14 mouse cellular contexts compared by ENCODE assay signal in the genomic region with DNA sequence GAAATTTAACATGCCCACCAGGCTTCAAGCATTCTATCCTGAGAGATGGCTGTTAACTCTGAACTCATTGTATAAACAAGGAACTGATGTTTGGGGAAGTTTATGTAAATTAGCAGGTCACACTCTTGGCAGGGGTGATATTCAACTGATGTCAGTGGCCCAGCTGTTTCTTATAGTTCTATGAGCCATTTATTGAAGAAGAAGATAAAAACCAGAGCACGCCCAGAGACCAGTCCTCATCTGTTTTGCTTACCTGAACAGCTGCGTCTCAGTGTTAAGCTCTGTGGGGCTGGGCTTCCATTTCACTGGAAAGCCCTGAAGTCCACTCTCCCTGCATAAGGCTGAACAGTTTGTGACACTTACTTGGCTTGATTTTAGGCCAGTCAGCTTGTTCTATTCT. TPM values are rescaled to one million over a fixed set of nuclear protein-coding genes. Genes with fewer than 3 reads are reported as not detected.
A peak's percentile ranks its signal among the peaks of the same experiment; 100 is the strongest.
DNase-seq lines count a peak whose midpoint lies in the region; ATAC-seq lines count a peak whose summit lies in the region.
"Had no signal": no experiment of that assay in that cellular context is flagged by ENCODE, and none has a peak within 500 bp of the region (broad histone marks: within the 10 kb centered on the region; RNA-seq: fewer than 3 reads in every experiment).

No protein-coding gene starts in this region.

- peak; percentile 19 for DNase-seq in embryonic facial prominence, embryonic 11.5 days (ENCODE audit: low spot score)
- no peak for DNase-seq in embryonic facial prominence, embryonic 10.5 days (ENCODE audit: low spot score)
- DNase-seq in embryonic facial prominence, embryonic 14.5 days (ENCODE audit: low spot score) = peak; percentile 36
- peak; percentile 40 for DNase-seq in hindbrain, embryonic 14.5 days (ENCODE audit: low spot score)
- DNase-seq in adrenal gland, postnatal 4 days (ENCODE audit: low spot score in 2 of 2) = no peak
- no peak for DNase-seq in yolk sac, embryonic 10.5 days (ENCODE audit: low spot score)
- DNase-seq: adrenal gland, postnatal 10 days; cerebellum, adult 11 months; gastrocnemius, postnatal 36 days; kidney, postnatal 10 days; lung, postnatal 4 days; right cerebral cortex, postnatal 4 days had no signal

- H3K36me3 ChIP-seq in embryonic facial prominence, embryonic 11.5 days (replicated peaks; ENCODE audit: control insufficient read depth, insufficient read depth, low read depth, low read length) = no peaks in the 10 kb centered on the region
- H3K36me3 ChIP-seq in embryonic facial prominence, embryonic 10.5 days (replicated peaks) = no peaks in the 10 kb centered on the region
- no peaks in the 10 kb centered on the region for H3K36me3 ChIP-seq in embryonic facial prominence, embryonic 14.5 days (ENCODE audit: control insufficient read depth, insufficient read depth, low read length)
- no peaks in the 10 kb centered on the region for H3K36me3 ChIP-seq in hindbrain, embryonic 14.5 days (replicated peaks; ENCODE audit: control insufficient read depth, insufficient read depth)
- no peaks in the 10 kb centered on the region for H3K36me3 ChIP-seq in midbrain, embryonic 15.5 days (replicated peaks)
- no peaks in the 10 kb centered on the region for H3K36me3 ChIP-seq in kidney, embryonic 14.5 days (ENCODE audit: control insufficient read depth, insufficient read depth, low read length)

- no peak overlapping the region for H3K27ac ChIP-seq in embryonic facial prominence, embryonic 11.5 days (replicated peaks; ENCODE audit: low read depth, low read length)
- H3K27ac ChIP-seq in embryonic facial prominence, embryonic 10.5 days (replicated peaks) = no peak overlapping the region
- no peak overlapping the region for H3K27ac ChIP-seq in embryonic facial prominence, embryonic 14.5 days (replicated peaks; ENCODE audit: low read depth, low read length)
- peak overlapping the region; percentile 67; the same call in 1 of the 2 replicates for H3K27ac ChIP-seq in hindbrain, embryonic 14.5 days
- H3K27ac ChIP-seq in midbrain, embryonic 15.5 days = peak overlapping the region; percentile 55; the same call in 1 of the 2 replicates
- H3K27ac ChIP-seq in kidney, embryonic 14.5 days (ENCODE audit: low read depth, low read length) = no peak overlapping the region

- H3K4me3 ChIP-seq in embryonic facial prominence, embryonic 11.5 days (ENCODE audit: low read depth, low read length) = no peak overlapping the region
- no peak overlapping the region for H3K4me3 ChIP-seq in embryonic facial prominence, embryonic 10.5 days
- no peak overlapping the region for H3K4me3 ChIP-seq in embryonic facial prominence, embryonic 14.5 days (ENCODE audit: low read depth, low read length)
- H3K4me3 ChIP-seq in hindbrain, embryonic 14.5 days (replicated peaks; ENCODE audit: low read length) = no peak overlapping the region
- H3K4me3 ChIP-seq in midbrain, embryonic 15.5 days = no peak overlapping the region
- H3K4me3 ChIP-seq in kidney, embryonic 14.5 days (ENCODE audit: low read length) = no peak overlapping the region

- 56% methylated on average over 2 of the region's 2 CpGs for WGBS in embryonic facial prominence, embryonic 11.5 days
- 57% methylated on average over 2 of the region's 2 CpGs for WGBS in embryonic facial prominence, embryonic 10.5 days
- 50% methylated on average over 2 of the region's 2 CpGs for WGBS in embryonic facial prominence, embryonic 14.5 days
- WGBS in hindbrain, embryonic 14.5 days = 27% methylated on average over 2 of the region's 2 CpGs
- 10% methylated on average over 2 of the region's 2 CpGs for WGBS in midbrain, embryonic 15.5 days
- 66% methylated on average over 2 of the region's 2 CpGs for WGBS in kidney, embryonic 14.5 days

- no peak overlapping the region for H3K4me2 ChIP-seq in embryonic facial prominence, embryonic 11.5 days (ENCODE audit: low read depth, low read length)
- no peak overlapping the region for H3K4me2 ChIP-seq in embryonic facial prominence, embryonic 14.5 days (ENCODE audit: low read depth, low read length)
- H3K4me2 ChIP-seq in hindbrain, embryonic 14.5 days (replicated peaks) = no peak overlapping the region
- H3K4me2 ChIP-seq in midbrain, embryonic 15.5 days = no peak overlapping the region
- H3K4me2 ChIP-seq in kidney, embryonic 14.5 days (replicated peaks; ENCODE audit: low read depth, low read length) = no peak overlapping the region

- ATAC-seq in embryonic facial prominence, embryonic 11.5 days (replicated peaks; ENCODE audit: insufficient number of reproducible peaks, low FRiP score, low TSS enrichment, low read depth) = no peak; the same call in 1 of the 2 replicates
- peak; percentile 65; the same call in 1 of the 2 replicates for ATAC-seq in embryonic facial prominence, embryonic 14.5 days (ENCODE audit: low read depth)
- no peak for ATAC-seq in hindbrain, embryonic 14.5 days (ENCODE audit: low FRiP score)
- ATAC-seq in midbrain, embryonic 15.5 days (replicated peaks) = peak; percentile 69
- ATAC-seq in kidney, embryonic 14.5 days (ENCODE audit: low FRiP score, low TSS enrichment) = no peak

- no peak overlapping the region for H3K9ac ChIP-seq in embryonic facial prominence, embryonic 11.5 days (replicated peaks; ENCODE audit: low read length)
- H3K9ac ChIP-seq in embryonic facial prominence, embryonic 14.5 days (ENCODE audit: low read depth, low read length) = no peak overlapping the region
- no peak overlapping the region for H3K9ac ChIP-seq in hindbrain, embryonic 14.5 days
- H3K9ac ChIP-seq in midbrain, embryonic 15.5 days = no peak overlapping the region
- no peak overlapping the region for H3K9ac ChIP-seq in kidney, embryonic 14.5 days (ENCODE audit: low read depth, low read length)

- H3K4me1 ChIP-seq in embryonic facial prominence, embryonic 11.5 days (ENCODE audit: control insufficient read depth, insufficient read depth, low read length) = no peaks in the 10 kb centered on the region
- no peaks in the 10 kb centered on the region for H3K4me1 ChIP-seq in embryonic facial prominence, embryonic 10.5 days
- no peaks in the 10 kb centered on the region for H3K4me1 ChIP-seq in embryonic facial prominence, embryonic 14.5 days (ENCODE audit: control insufficient read depth, insufficient read depth, low read length)
- H3K4me1 ChIP-seq in hindbrain, embryonic 14.5 days (replicated peaks; ENCODE audit: control insufficient read depth, insufficient read depth, low read length) = no peaks in the 10 kb centered on the region
- peaks cover 8% of the 10 kb centered on the region; the same call in 1 of the 2 replicates for H3K4me1 ChIP-seq in midbrain, embryonic 15.5 days
- H3K4me1 ChIP-seq in kidney, embryonic 14.5 days (ENCODE audit: control insufficient read depth, insufficient read depth, low read length) = no peaks in the 10 kb centered on the region

- H3K27me3 ChIP-seq in embryonic facial prominence, embryonic 11.5 days (ENCODE audit: control insufficient read depth, insufficient read depth, low read length) = no peaks in the 10 kb centered on the region
- H3K27me3 ChIP-seq in embryonic facial prominence, embryonic 10.5 days (replicated peaks; ENCODE audit: low read depth, poor library complexity, severe bottlenecking) = no peaks in the 10 kb centered on the region
- no peaks in the 10 kb centered on the region for H3K27me3 ChIP-seq in embryonic facial prominence, embryonic 14.5 days (replicated peaks; ENCODE audit: control insufficient read depth, insufficient read depth, low read length)
- H3K27me3 ChIP-seq in hindbrain, embryonic 14.5 days (ENCODE audit: control insufficient read depth, insufficient read depth, low read length) = no peaks in the 10 kb centered on the region
- no peaks in the 10 kb centered on the region for H3K27me3 ChIP-seq in midbrain, embryonic 15.5 days (replicated peaks)
- no peaks in the 10 kb centered on the region for H3K27me3 ChIP-seq in kidney, embryonic 14.5 days (ENCODE audit: control insufficient read depth, insufficient read depth, low read length)

- no peaks in the 10 kb centered on the region for H3K9me3 ChIP-seq in embryonic facial prominence, embryonic 11.5 days (replicated peaks; ENCODE audit: control insufficient read depth, low read length)
- no peaks in the 10 kb centered on the region for H3K9me3 ChIP-seq in embryonic facial prominence, embryonic 10.5 days
- H3K9me3 ChIP-seq in embryonic facial prominence, embryonic 14.5 days (ENCODE audit: control insufficient read depth, low read length) = no peaks in the 10 kb centered on the region
- H3K9me3 ChIP-seq in hindbrain, embryonic 14.5 days (ENCODE audit: control insufficient read depth, low read length) = no peaks in the 10 kb centered on the region
- H3K9me3 ChIP-seq in midbrain, embryonic 15.5 days = no peaks in the 10 kb centered on the region
- H3K9me3 ChIP-seq in kidney, embryonic 14.5 days (ENCODE audit: control insufficient read depth, low read length) = no peaks in the 10 kb centered on the region

RNA-seq across cellular contexts. Expression of gene Hpgds, which starts 6.9 kb away (rescaled TPM):
- 2.8 and 4.8 TPM in 2 replicates for polyA plus RNA-seq in embryonic facial prominence, embryonic 11.5 days (2014; fragmentation: Nextera tagmentation; extraction: Ambion mirVana)
- 3.6 and 4.3 TPM in 2 replicates for polyA plus RNA-seq in embryonic facial prominence, embryonic 10.5 days (2016; fragmentation: Nextera tagmentation; extraction: Ambion mirVana)
- polyA plus RNA-seq in embryonic facial prominence, embryonic 14.5 days (2014; fragmentation: Nextera tagmentation; extraction: Ambion mirVana) = 9.9 and 12.1 TPM in 2 replicates
- 3.7 and 5.0 TPM in 2 replicates for polyA plus RNA-seq in hindbrain, embryonic 14.5 days (2014; fragmentation: Nextera tagmentation; extraction: Ambion mirVana)
- 4.3 and 4.8 TPM in 2 replicates for polyA plus RNA-seq in midbrain, embryonic 15.5 days (2015; fragmentation: Nextera tagmentation; extraction: Ambion mirVana)
- polyA plus RNA-seq in kidney, embryonic 14.5 days (2014; fragmentation: Nextera tagmentation; extraction: Ambion mirVana) = 3.8 and 4.1 TPM in 2 replicates
- 1 to 10 TPM; 2.0 to 3.7 TPM for total RNA-seq in adrenal gland, postnatal 4 days (2021)

Comparison
In these comparisons a context has a peak if more than half of its experiments do, and no peak if none do; other contexts are left out.
1. ATAC-seq: peak in embryonic facial prominence, embryonic 14.5 days (single experiment) and midbrain, embryonic 15.5 days (single experiment); none in embryonic facial prominence, embryonic 11.5 days (single experiment), hindbrain, embryonic 14.5 days (single experiment) and kidney, embryonic 14.5 days (single experiment).
2. DNase-seq: peak in embryonic facial prominence, embryonic 11.5 days (single experiment), embryonic facial prominence, embryonic 14.5 days (single experiment) and hindbrain, embryonic 14.5 days (single experiment); none in embryonic facial prominence, embryonic 10.5 days (single experiment), adrenal gland, postnatal 4 days (0 of 2) and yolk sac, embryonic 10.5 days (single experiment).
3. H3K27ac ChIP-seq: peak in hindbrain, embryonic 14.5 days (single experiment) and midbrain, embryonic 15.5 days (single experiment); none in embryonic facial prominence, embryonic 11.5 days (single experiment), embryonic facial prominence, embryonic 10.5 days (single experiment), embryonic facial prominence, embryonic 14.5 days (single experiment) and kidney, embryonic 14.5 days (single experiment).